Mouse (Mus musculus): ENCODE results near the gene Lmx1a. TPM values are rescaled to one million over a fixed set of nuclear protein-coding genes. Genes with fewer than 3 reads are reported as not detected.

The Lmx1a gene
- polyA plus RNA-seq, 1 experiment: not detected

- Histone ChIP-seq H3K27ac (ENCODE audit: control insufficient read depth, insufficient read depth, low read depth, low read length, poor library complexity) (no peak overlapping the region), H3K4me1 (ENCODE audit: control insufficient read depth, insufficient read depth, low read length) (no peaks in the 10 kb centered on the region), H3K4me3 (replicated peaks; ENCODE audit: control insufficient read depth, low read depth, low read length) (no peak overlapping the region)
- 11% methylated on average over 21 of the region's 21 CpGs for WGBS
- TF ChIP-seq POLR2A (IDR thresholded peaks at IDR 0.05; ENCODE audit: borderline replicate concordance, control insufficient read depth, low read depth, low read length) (no peak), CTCF (IDR thresholded peaks at IDR 0.05; ENCODE audit: control insufficient read depth, insufficient read depth, low read length) (no peak)
Measured at GRCm38 (mm10) chr1:167690716-167691550, 1.9 kb downstream of the Lmx1a start.

- 2% methylated on average over 44 of the region's 44 CpGs for WGBS
Measured at GRCm38 (mm10) chr1:167691911-167692682, 3.1 kb downstream of the Lmx1a start.

GRCm38 (mm10) chr1:167692683-167693045 is 3.6 kb downstream of the Lmx1a start:
- TF ChIP-seq CTCF (IDR thresholded peaks at IDR 0.05; ENCODE audit: control insufficient read depth, insufficient read depth, low read length): no peak
- no peak for TF ChIP-seq POLR2A (IDR thresholded peaks at IDR 0.05; ENCODE audit: borderline replicate concordance, control insufficient read depth, low read depth, low read length)
- Histone ChIP-seq H3K4me3 (replicated peaks; ENCODE audit: control insufficient read depth, low read depth, low read length) (no peak overlapping the region), H3K4me1 (ENCODE audit: control insufficient read depth, insufficient read depth, low read length) (no peaks in the 10 kb centered on the region), H3K27ac (ENCODE audit: control insufficient read depth, insufficient read depth, low read depth, low read length, poor library complexity) (no peak overlapping the region)
- 7% methylated on average over 7 of the region's 7 CpGs for WGBS

More at GRCm38 (mm10) chr1:167691911-167692682, 3.1 kb downstream of the Lmx1a start:
- Histone ChIP-seq H3K27ac (ENCODE audit: control insufficient read depth, insufficient read depth, low read depth, low read length, poor library complexity) (no peak overlapping the region), H3K4me1 (ENCODE audit: control insufficient read depth, insufficient read depth, low read length) (no peaks in the 10 kb centered on the region), H3K4me3 (replicated peaks; ENCODE audit: control insufficient read depth, low read depth, low read length) (no peak overlapping the region)
- TF ChIP-seq POLR2A (IDR thresholded peaks at IDR 0.05; ENCODE audit: borderline replicate concordance, control insufficient read depth, low read depth, low read length) (no peak), CTCF (IDR thresholded peaks at IDR 0.05; ENCODE audit: control insufficient read depth, insufficient read depth, low read length) (no peak)

GRCm38 (mm10) chr1:167693499-167694240 is 4.6 kb downstream of the Lmx1a start:
- H3K27ac ChIP-seq (ENCODE audit: control insufficient read depth, insufficient read depth, low read depth, low read length, poor library complexity): no peak overlapping the region
- no peak overlapping the region for H3K4me3 ChIP-seq (replicated peaks; ENCODE audit: control insufficient read depth, low read depth, low read length)
- no peaks in the 10 kb centered on the region for H3K4me1 ChIP-seq (ENCODE audit: control insufficient read depth, insufficient read depth, low read length)
- no peak for TF ChIP-seq CTCF (IDR thresholded peaks at IDR 0.05; ENCODE audit: control insufficient read depth, insufficient read depth, low read length)
- no peak for TF ChIP-seq POLR2A (IDR thresholded peaks at IDR 0.05; ENCODE audit: borderline replicate concordance, control insufficient read depth, low read depth, low read length)
- WGBS: 11% methylated on average over 9 of the region's 9 CpGs

GRCm38 (mm10) chr1:167694731-167695130 is 5.7 kb downstream of the Lmx1a start:
- TF ChIP-seq CTCF (IDR thresholded peaks at IDR 0.05; ENCODE audit: control insufficient read depth, insufficient read depth, low read length) (no peak), POLR2A (IDR thresholded peaks at IDR 0.05; ENCODE audit: borderline replicate concordance, control insufficient read depth, low read depth, low read length) (no peak)
- Histone ChIP-seq H3K27ac (ENCODE audit: control insufficient read depth, insufficient read depth, low read depth, low read length, poor library complexity) (no peak overlapping the region), H3K4me1 (ENCODE audit: control insufficient read depth, insufficient read depth, low read length) (no peaks in the 10 kb centered on the region), H3K4me3 (replicated peaks; ENCODE audit: control insufficient read depth, low read depth, low read length) (no peak overlapping the region)
- WGBS: 7% methylated on average over 3 of the region's 3 CpGs

GRCm38 (mm10) chr1:167695910-167696459 is 6.9 kb downstream of the Lmx1a start:
- WGBS: 42% methylated on average over 11 of the region's 11 CpGs
- H3K27ac ChIP-seq (ENCODE audit: control insufficient read depth, insufficient read depth, low read depth, low read length, poor library complexity): no peak overlapping the region
- TF ChIP-seq CTCF (IDR thresholded peaks at IDR 0.05; ENCODE audit: control insufficient read depth, insufficient read depth, low read length): no peak
- TF ChIP-seq POLR2A (IDR thresholded peaks at IDR 0.05; ENCODE audit: borderline replicate concordance, control insufficient read depth, low read depth, low read length): no peak
- H3K4me3 ChIP-seq (replicated peaks; ENCODE audit: control insufficient read depth, low read depth, low read length): no peak overlapping the region
- H3K4me1 ChIP-seq (ENCODE audit: control insufficient read depth, insufficient read depth, low read length): no peaks in the 10 kb centered on the region

GRCm38 (mm10) chr1:167699706-167700105 is 10.7 kb downstream of the Lmx1a start:
- Histone ChIP-seq H3K27ac (ENCODE audit: control insufficient read depth, insufficient read depth, low read depth, low read length, poor library complexity) (no peak overlapping the region), H3K4me1 (ENCODE audit: control insufficient read depth, insufficient read depth, low read length) (no peaks in the 10 kb centered on the region), H3K4me3 (replicated peaks; ENCODE audit: control insufficient read depth, low read depth, low read length) (no peak overlapping the region)
- 60% methylated on average over 6 of the region's 6 CpGs for WGBS
- TF ChIP-seq CTCF (IDR thresholded peaks at IDR 0.05; ENCODE audit: control insufficient read depth, insufficient read depth, low read length) (no peak), POLR2A (IDR thresholded peaks at IDR 0.05; ENCODE audit: borderline replicate concordance, control insufficient read depth, low read depth, low read length) (no peak)
